Mouse (Mus musculus): ENCODE results near the gene Mast4.

- no peak for TF ChIP-seq NRF1 (IDR thresholded peaks at IDR 0.05; ENCODE audit: low read depth, low read length)
- TF ChIP-seq HCFC1 (IDR thresholded peaks at IDR 0.05; ENCODE audit: low read depth, low read length), result no peak
- TF ChIP-seq EP300 (IDR thresholded peaks at IDR 0.05; ENCODE audit: low read length), result no peak
- no peak for TF ChIP-seq ZKSCAN1 (IDR thresholded peaks at IDR 0.05; ENCODE audit: borderline replicate concordance, low read depth, low read length)
- TF ChIP-seq ZNF384 (IDR thresholded peaks at IDR 0.05; ENCODE audit: low read depth, low read length), result no peak
- TF ChIP-seq CHD2 (IDR thresholded peaks at IDR 0.05; ENCODE audit: low read length), result no peak
Observed at GRCm38 (mm10) chr13:103109872-103110271, 224.4 kb downstream of the Mast4 start.

All from CH12.LX (cell line).